15 mouse cellular contexts compared by ENCODE assay signal in genomic region chr3:52927361-52927841, GRCm38 (mm10).
DNase-seq lines count a peak whose midpoint lies in the region; TF ChIP-seq lines count a peak whose summit lies in the region.
"Had no signal": no experiment of that assay in that cellular context is flagged by ENCODE, and none has a peak within 500 bp of the region (broad histone marks: within the 10 kb centered on the region; RNA-seq: fewer than 3 reads in every experiment).

No protein-coding gene starts in this region.

- H3K27me3 ChIP-seq in embryonic facial prominence, embryonic 10.5 days (replicated peaks; ENCODE audit: low read depth, poor library complexity, severe bottlenecking): no peaks in the 10 kb centered on the region
- no peaks in the 10 kb centered on the region for H3K27me3 ChIP-seq in kidney, adult 2 months (replicated peaks; ENCODE audit: control insufficient read depth, insufficient read depth, low read length)
- H3K27me3 ChIP-seq: lung, embryonic 15.5 days; neural tube, embryonic 13.5 days had no signal

- TF ChIP-seq CTCF in kidney, adult 2 months (conservative IDR thresholded peaks at IDR 0.05; ENCODE audit: insufficient read depth, insufficient read length, low read depth, low read length): no peak

- H3K36me3 ChIP-seq in embryonic facial prominence, embryonic 10.5 days (replicated peaks): no peaks in the 10 kb centered on the region
- no peaks in the 10 kb centered on the region for H3K36me3 ChIP-seq in kidney, adult 2 months (ENCODE audit: control insufficient read depth, insufficient read depth, low read length)
- H3K36me3 ChIP-seq: G1E; heart, embryonic 10.5 days; lung, embryonic 15.5 days; neural tube, embryonic 13.5 days had no signal

- DNase-seq in B cell, adult 2 months: peak; percentile 59 to 61
- peak; percentile 68 for DNase-seq in CD4-positive, CD25-positive, alpha-beta regulatory T cell, adult 2 months (ENCODE audit: low read depth, low spot score)
- DNase-seq in embryonic facial prominence, embryonic 10.5 days (ENCODE audit: low spot score): peak; percentile 38
- DNase-seq in mesoderm, embryonic 11.5 days (ENCODE audit: low read depth, low spot score): peak; percentile 50
- no peak for DNase-seq in kidney, adult 18-20 months
- DNase-seq in MN1 (ENCODE audit: low spot score): no peak
- DNase-seq in kidney, adult 2 months: no peak
- no peak for DNase-seq in right cerebral cortex, adult 2 months (ENCODE audit: low spot score in 2 of 2)
- DNase-seq: cerebellum, adult 11-12 months; kidney, postnatal 25 days had no signal

- peaks cover 14% of the 10 kb centered on the region for H3K4me1 ChIP-seq in embryonic facial prominence, embryonic 10.5 days
- no peaks in the 10 kb centered on the region for H3K4me1 ChIP-seq in kidney, adult 2 months (ENCODE audit: control insufficient read depth, insufficient read depth, low read length)
- H3K4me1 ChIP-seq: neural tube, embryonic 13.5 days had no signal

- WGBS in embryonic facial prominence, embryonic 10.5 days: 57% methylated on average over 12 of the region's 12 CpGs
- 69% methylated on average over 12 of the region's 12 CpGs for WGBS in kidney, adult 2 months

- 0 out of 2 replicates have a peak, but pooled peaks cover 2% of the 10 kb centered on the region for H3K9me3 ChIP-seq in embryonic facial prominence, embryonic 10.5 days
- H3K9me3 ChIP-seq: heart, embryonic 10.5 days; lung, embryonic 15.5 days; neural tube, embryonic 13.5 days had no signal

- TF ChIP-seq POLR2A in kidney, adult 2 months (IDR thresholded peaks at IDR 0.05; ENCODE audit: low read depth, low read length): no peak

- no peak overlapping the region for H3K27ac ChIP-seq in embryonic facial prominence, embryonic 10.5 days (replicated peaks)
- no peak overlapping the region for H3K27ac ChIP-seq in kidney, adult 2 months (ENCODE audit: insufficient read depth, low read depth, low read length)
- H3K27ac ChIP-seq: heart, embryonic 10.5 days; hindbrain, embryonic 14.5 days; lung, embryonic 15.5 days; neural tube, embryonic 13.5 days had no signal

- no peak overlapping the region for H3K4me3 ChIP-seq in embryonic facial prominence, embryonic 10.5 days
- no peak overlapping the region for H3K4me3 ChIP-seq in kidney, adult 2 months (ENCODE audit: insufficient read depth, low read depth, low read length)
- H3K4me3 ChIP-seq: heart, embryonic 10.5 days; lung, embryonic 15.5 days; neural tube, embryonic 13.5 days had no signal

Comparison
In these comparisons a context has a peak if more than half of its experiments do, and no peak if none do; other contexts are left out.
1. DNase-seq: peak in B cell, adult 2 months (2 of 2), CD4-positive, CD25-positive, alpha-beta regulatory T cell, adult 2 months (single experiment), embryonic facial prominence, embryonic 10.5 days (single experiment) and mesoderm, embryonic 11.5 days (single experiment); none in kidney, adult 18-20 months (single experiment), MN1 (single experiment), kidney, adult 2 months (single experiment) and right cerebral cortex, adult 2 months (0 of 2).